Mouse (Mus musculus): ENCODE results near the gene Gm5617. TPM values are rescaled to one million over a fixed set of nuclear protein-coding genes. Genes with fewer than 3 reads are reported as not detected.
"Not testable (repeated sequence)": the region's sequence is repeated elsewhere in the genome, so short reads cannot be mapped to it uniquely, and the experiment has no call there.

The Gm5617 gene
- polyA plus RNA-seq, 1 experiment: 26.5 TPM

GRCm38 (mm10) chr9:48516615-48517371 is 21.6 kb downstream of the Gm5617 start:
- TF ChIP-seq CTCF (IDR thresholded peaks at IDR 0.05; ENCODE audit: extremely low read depth, insufficient read depth, insufficient read length, insufficient replicate concordance) (no peak), POLR2A (IDR thresholded peaks at IDR 0.05; ENCODE audit: low read depth, low read length) (no peak)
- no peaks in the 10 kb centered on the region for H3K27me3 ChIP-seq (ENCODE audit: control insufficient read depth, insufficient read depth, low read length)
- no peak for DNase-seq (ENCODE audit: low read depth in 1 of 2, low spot score in 2 of 2)
- no peaks in the 10 kb centered on the region; the same call in 1 of the 2 replicates for H3K4me1 ChIP-seq (ENCODE audit: control insufficient read depth, insufficient read depth, insufficient read length)
- no peaks in the 10 kb centered on the region for H3K36me3 ChIP-seq (ENCODE audit: control insufficient read depth, insufficient read depth, low read length)
- H3K4me3 ChIP-seq (ENCODE audit: extremely low read depth, insufficient read depth, insufficient read length): no peak overlapping the region
- WGBS: 93% methylated on average over 11 of the region's 11 CpGs
- H3K27ac ChIP-seq (ENCODE audit: insufficient read depth, low read length): no peak overlapping the region

- WGBS: 91% methylated on average over 19 of the region's 19 CpGs
- TF ChIP-seq CTCF (IDR thresholded peaks at IDR 0.05; ENCODE audit: extremely low read depth, insufficient read depth, insufficient read length, insufficient replicate concordance) (no peak), POLR2A (IDR thresholded peaks at IDR 0.05; ENCODE audit: low read depth, low read length) (no peak)
- no peak overlapping the region for H3K4me3 ChIP-seq (ENCODE audit: extremely low read depth, insufficient read depth, insufficient read length)
- no peaks in the 10 kb centered on the region; the same call in 1 of the 2 replicates for H3K4me1 ChIP-seq (ENCODE audit: control insufficient read depth, insufficient read depth, insufficient read length)
- no peaks in the 10 kb centered on the region for H3K36me3 ChIP-seq (ENCODE audit: control insufficient read depth, insufficient read depth, low read length)
- no peak for DNase-seq (ENCODE audit: low read depth in 1 of 2, low spot score in 2 of 2)
- no peaks in the 10 kb centered on the region for H3K27me3 ChIP-seq (ENCODE audit: control insufficient read depth, insufficient read depth, low read length)
- no peak overlapping the region for H3K27ac ChIP-seq (ENCODE audit: insufficient read depth, low read length)
Observed at GRCm38 (mm10) chr9:48517372-48518130, 22.3 kb downstream of the Gm5617 start.

- not testable (repeated sequence) for DNase-seq (ENCODE audit: low read depth in 1 of 2, low spot score in 2 of 2); H3K4me1 ChIP-seq (ENCODE audit: control insufficient read depth, insufficient read depth, insufficient read length); H3K27me3 ChIP-seq (ENCODE audit: control insufficient read depth, insufficient read depth, low read length); H3K36me3 ChIP-seq (ENCODE audit: control insufficient read depth, insufficient read depth, low read length); H3K4me3 ChIP-seq (ENCODE audit: extremely low read depth, insufficient read depth, insufficient read length); H3K27ac ChIP-seq (ENCODE audit: insufficient read depth, low read length)
- WGBS: 29% methylated on average over 5 of the region's 7 CpGs
Observed at GRCm38 (mm10) chr9:48520405-48520804, 25.2 kb downstream of the Gm5617 start.

GRCm38 (mm10) chr9:48525566-48525965 is 30.3 kb downstream of the Gm5617 start:
- Histone ChIP-seq H3K27me3 (ENCODE audit: control insufficient read depth, insufficient read depth, low read length) (no peaks in the 10 kb centered on the region), H3K27ac (ENCODE audit: insufficient read depth, low read length) (no peak overlapping the region), H3K4me1 (ENCODE audit: control insufficient read depth, insufficient read depth, insufficient read length) (peaks cover 2% of the 10 kb centered on the region; the same call in 1 of the 2 replicates), H3K4me3 (ENCODE audit: extremely low read depth, insufficient read depth, insufficient read length) (no peak overlapping the region), H3K36me3 (ENCODE audit: control insufficient read depth, insufficient read depth, low read length) (no peaks in the 10 kb centered on the region)
- no peak for TF ChIP-seq POLR2A (IDR thresholded peaks at IDR 0.05; ENCODE audit: low read depth, low read length)
- TF ChIP-seq CTCF (IDR thresholded peaks at IDR 0.05; ENCODE audit: extremely low read depth, insufficient read depth, insufficient read length, insufficient replicate concordance): no peak
- no peak for DNase-seq (ENCODE audit: low read depth in 1 of 2, low spot score in 2 of 2)
- 0% methylated on average over 1 of the region's 1 CpGs for WGBS

- WGBS: 86% methylated on average over 4 of the region's 4 CpGs
- DNase-seq (ENCODE audit: low read depth in 1 of 2, low spot score in 2 of 2): no peak
- no peaks in the 10 kb centered on the region for H3K36me3 ChIP-seq (ENCODE audit: control insufficient read depth, insufficient read depth, low read length)
- no peak overlapping the region for H3K4me3 ChIP-seq (ENCODE audit: extremely low read depth, insufficient read depth, insufficient read length)
- H3K27ac ChIP-seq (ENCODE audit: insufficient read depth, low read length): no peak overlapping the region
- H3K27me3 ChIP-seq (ENCODE audit: control insufficient read depth, insufficient read depth, low read length): no peaks in the 10 kb centered on the region
- TF ChIP-seq POLR2A (IDR thresholded peaks at IDR 0.05; ENCODE audit: low read depth, low read length) (no peak), CTCF (IDR thresholded peaks at IDR 0.05; ENCODE audit: extremely low read depth, insufficient read depth, insufficient read length, insufficient replicate concordance) (no peak)
- peaks cover 2% of the 10 kb centered on the region; the same call in 1 of the 2 replicates for H3K4me1 ChIP-seq (ENCODE audit: control insufficient read depth, insufficient read depth, insufficient read length)
Observed at GRCm38 (mm10) chr9:48526520-48526919, 31.3 kb downstream of the Gm5617 start.

- no peak for DNase-seq (ENCODE audit: low read depth in 1 of 2, low spot score in 2 of 2)
- Histone ChIP-seq H3K4me1 (ENCODE audit: control insufficient read depth, insufficient read depth, insufficient read length) (peaks cover 3% of the 10 kb centered on the region; the same call in 1 of the 2 replicates), H3K36me3 (ENCODE audit: control insufficient read depth, insufficient read depth, low read length) (no peaks in the 10 kb centered on the region), H3K27me3 (ENCODE audit: control insufficient read depth, insufficient read depth, low read length) (no peaks in the 10 kb centered on the region), H3K4me3 (ENCODE audit: extremely low read depth, insufficient read depth, insufficient read length) (no peak overlapping the region), H3K27ac (ENCODE audit: insufficient read depth, low read length) (no peak overlapping the region)
- no peak for TF ChIP-seq POLR2A (IDR thresholded peaks at IDR 0.05; ENCODE audit: low read depth, low read length)
- TF ChIP-seq CTCF (IDR thresholded peaks at IDR 0.05; ENCODE audit: extremely low read depth, insufficient read depth, insufficient read length, insufficient replicate concordance): no peak
- WGBS: 91% methylated on average over 4 of the region's 4 CpGs
Observed at GRCm38 (mm10) chr9:48531294-48531693, 36.1 kb downstream of the Gm5617 start.

- TF ChIP-seq CTCF (IDR thresholded peaks at IDR 0.05; ENCODE audit: extremely low read depth, insufficient read depth, insufficient read length, insufficient replicate concordance) (no peak), POLR2A (IDR thresholded peaks at IDR 0.05; ENCODE audit: low read depth, low read length) (no peak)
- Histone ChIP-seq H3K27me3 (ENCODE audit: control insufficient read depth, insufficient read depth, low read length) (no peaks in the 10 kb centered on the region), H3K4me3 (ENCODE audit: extremely low read depth, insufficient read depth, insufficient read length) (no peak overlapping the region), H3K27ac (ENCODE audit: insufficient read depth, low read length) (peak overlapping the region; percentile 11; the same call in 1 of the 2 replicates), H3K36me3 (ENCODE audit: control insufficient read depth, insufficient read depth, low read length) (no peaks in the 10 kb centered on the region), H3K4me1 (ENCODE audit: control insufficient read depth, insufficient read depth, insufficient read length) (peaks cover 3% of the 10 kb centered on the region; the same call in 1 of the 2 replicates)
- WGBS: 12% methylated on average over 3 of the region's 3 CpGs
- no peak for DNase-seq (ENCODE audit: low read depth in 1 of 2, low spot score in 2 of 2)
Observed at GRCm38 (mm10) chr9:48532203-48532602, 37.0 kb downstream of the Gm5617 start.

All from spleen, adult 2 months (tissue).